Mouse (Mus musculus) lung, postnatal 10 days (tissue): ENCODE data around the gene Pax7.
A peak's percentile ranks its signal among the peaks of the same experiment; 100 is the strongest.

ENCODE experiments used
- DNase-seq: peaks from one replicate; pipeline ENCODE4 v3.0.0; 2021

Gene Pax7

DNA sequence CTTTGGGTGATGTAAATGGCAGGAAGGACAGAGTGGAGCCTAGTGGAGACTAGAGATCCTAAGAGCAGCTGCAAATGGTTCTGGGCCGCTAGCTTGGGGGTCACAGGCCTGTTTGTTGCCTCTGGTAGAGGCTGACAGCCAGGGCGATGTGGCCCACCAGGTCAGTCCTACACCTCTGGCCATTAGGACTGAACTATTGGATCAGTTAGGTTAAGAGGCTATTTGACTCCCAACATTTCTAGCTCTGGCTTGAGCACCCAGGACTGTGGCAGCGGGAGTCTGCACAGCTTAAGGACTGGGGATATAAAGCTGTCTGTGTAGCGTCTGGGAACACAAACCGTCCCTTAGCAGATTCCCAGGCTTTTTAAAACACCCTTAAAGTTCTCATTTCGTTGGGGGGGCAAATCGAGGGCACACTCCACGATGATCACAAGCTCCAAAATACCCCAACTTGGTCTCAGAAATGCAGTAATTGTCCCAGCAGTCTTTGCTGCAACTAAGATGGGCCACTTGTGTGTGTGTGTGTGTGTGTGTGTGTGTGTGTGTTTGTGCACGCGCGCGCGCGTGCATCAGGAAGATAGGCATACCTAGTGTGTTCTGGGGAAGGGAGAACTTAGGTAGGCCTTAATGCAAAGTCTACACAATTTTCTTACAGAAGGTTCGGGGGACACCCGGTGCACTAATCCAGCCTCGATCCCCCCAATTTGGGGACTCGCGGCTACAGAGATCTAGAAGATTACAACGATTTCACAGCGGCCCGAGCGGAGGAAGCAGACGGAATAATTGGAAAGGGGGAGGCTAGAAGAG lies 2.5 kb downstream of the Pax7 start:
- no peak for DNase-seq

- DNase-seq: no peak
Observed at GRCm38 (mm10) chr4:139830053-139830452, 3.3 kb downstream of the Pax7 start.

- no peak for DNase-seq
Observed at GRCm38 (mm10) chr4:139828871-139829590, 4.3 kb downstream of the Pax7 start.

DNA sequence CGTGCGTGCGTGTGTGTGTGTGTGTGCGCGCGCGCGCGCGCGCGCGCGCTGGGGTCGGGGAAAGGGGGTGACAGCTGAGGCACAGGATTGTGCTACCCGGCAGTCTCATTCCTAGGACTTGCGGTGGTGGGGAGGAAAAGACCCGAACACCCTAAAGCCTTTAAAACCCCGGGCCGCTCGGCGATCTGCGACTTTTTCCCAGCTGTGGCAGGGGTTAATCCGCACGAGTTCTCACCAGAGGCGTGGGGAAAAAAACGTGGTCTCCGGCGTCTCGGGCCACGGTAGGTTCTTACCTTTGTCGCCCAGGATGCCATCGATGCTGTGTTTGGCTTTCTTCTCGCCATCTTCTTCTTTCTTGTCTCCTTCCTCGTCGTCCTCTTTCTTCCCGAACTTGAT lies 5.0 kb downstream of the Pax7 start:
- no peak for DNase-seq

GRCm38 (mm10) chr4:139827501-139828282 lies 5.6 kb downstream of the Pax7 start:
- DNase-seq: no peak

GRCm38 (mm10) chr4:139826231-139826630 lies 7.1 kb downstream of the Pax7 start:
- DNase-seq: no peak

DNA sequence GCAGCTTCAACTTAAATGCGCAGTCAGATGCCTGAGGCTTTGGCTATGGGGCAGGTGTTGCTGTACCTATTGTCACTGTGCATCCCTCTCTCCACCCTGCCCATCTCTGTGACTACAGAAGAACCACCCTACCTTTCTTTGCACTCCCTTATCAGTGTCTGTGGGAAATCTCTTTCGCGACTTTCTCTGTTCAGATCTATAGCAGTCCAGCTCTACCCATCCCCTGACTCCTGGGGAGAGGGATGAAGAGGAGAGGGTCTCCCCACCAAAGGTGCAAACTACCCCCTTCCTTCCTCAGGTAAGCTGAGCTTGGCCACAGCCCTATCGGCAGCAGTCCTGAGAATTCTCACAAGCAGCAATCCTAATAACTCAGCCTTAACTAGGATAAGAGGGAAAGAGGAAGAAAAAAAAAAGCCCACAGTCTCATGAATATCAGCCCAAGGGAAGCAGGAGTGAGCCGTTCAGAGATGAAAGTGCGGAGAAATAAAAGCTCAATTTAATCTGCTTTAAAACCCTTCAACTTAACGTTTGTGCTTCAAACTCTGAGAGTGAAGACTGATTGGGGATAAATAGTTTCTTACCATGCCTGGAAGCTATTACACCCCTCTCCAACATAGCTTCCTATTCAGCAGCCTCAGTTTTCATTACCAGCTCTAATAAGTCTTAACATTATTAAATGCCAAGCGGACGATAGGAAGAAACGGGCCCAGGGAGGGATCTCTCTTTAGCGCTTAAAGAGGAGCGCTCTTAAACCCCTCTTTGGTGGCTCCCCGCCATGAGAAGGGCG lies 7.8 kb downstream of the Pax7 start:
- no peak for DNase-seq

DNA sequence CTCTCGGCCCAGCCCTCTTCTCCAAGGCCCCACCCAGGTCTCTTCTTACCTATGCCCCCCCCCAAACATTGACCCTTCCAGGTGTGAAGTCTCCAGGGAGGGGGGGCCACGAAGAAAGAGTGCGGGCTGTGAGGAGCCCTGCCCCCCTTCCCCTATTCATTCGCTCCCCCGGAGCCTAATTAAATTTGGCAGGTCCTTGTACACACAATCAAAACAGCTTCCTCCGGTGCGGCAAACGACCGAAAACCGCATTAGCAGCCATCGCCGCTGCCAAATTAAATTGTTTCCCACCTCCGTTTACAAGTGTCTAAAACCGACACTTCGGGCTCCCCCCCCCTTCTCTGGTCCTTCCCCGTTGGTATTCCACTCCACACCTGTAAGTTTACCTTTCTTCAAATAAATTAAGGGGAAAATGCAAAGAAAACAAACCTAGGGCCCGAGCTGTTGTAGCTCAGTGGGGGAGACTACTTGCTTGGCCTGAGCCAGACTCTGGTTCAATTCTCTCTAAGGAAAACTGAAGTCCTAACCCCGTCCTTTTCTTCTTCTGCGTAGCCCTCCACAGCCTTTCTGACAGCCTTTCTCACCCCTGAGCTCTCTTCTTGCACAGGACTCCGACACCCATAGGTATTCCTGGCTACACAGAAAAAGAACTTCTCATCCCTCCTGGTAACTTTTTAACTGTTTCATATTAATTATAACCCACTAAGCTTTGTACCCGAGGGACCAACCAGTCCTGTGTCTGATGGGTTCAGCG lies 8.6 kb downstream of the Pax7 start:
- DNase-seq: no peak

DNA sequence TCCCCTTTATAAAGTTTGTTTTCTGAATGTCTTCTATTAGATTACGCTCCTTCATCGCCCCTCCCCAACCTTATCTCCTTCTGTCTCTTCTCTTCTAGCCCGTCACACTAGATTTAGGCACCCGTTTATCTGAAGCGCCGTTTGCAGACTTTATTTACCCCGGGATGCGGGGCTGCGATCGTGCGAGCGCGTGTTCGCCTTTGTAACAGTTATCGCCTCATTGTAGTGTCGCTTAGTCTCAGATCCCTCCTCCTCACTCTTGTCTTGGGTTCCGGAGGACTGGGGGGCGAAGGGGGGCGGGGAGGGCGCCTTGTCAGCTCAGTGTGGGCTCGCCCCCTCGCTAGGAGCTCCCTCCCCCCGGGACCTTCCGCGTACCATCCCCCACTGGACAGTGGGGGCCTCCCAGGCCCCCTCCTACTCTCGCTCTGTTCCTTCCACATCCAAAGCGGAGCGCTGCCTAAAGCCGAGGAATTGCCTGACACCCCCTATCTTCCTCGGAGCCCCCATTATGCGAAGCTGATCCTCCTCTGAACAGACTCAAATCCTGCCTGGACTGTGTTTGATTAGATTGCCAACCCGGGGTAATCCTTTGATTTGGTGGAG lies 9.4 kb downstream of the Pax7 start:
- DNase-seq: no peak

DNA sequence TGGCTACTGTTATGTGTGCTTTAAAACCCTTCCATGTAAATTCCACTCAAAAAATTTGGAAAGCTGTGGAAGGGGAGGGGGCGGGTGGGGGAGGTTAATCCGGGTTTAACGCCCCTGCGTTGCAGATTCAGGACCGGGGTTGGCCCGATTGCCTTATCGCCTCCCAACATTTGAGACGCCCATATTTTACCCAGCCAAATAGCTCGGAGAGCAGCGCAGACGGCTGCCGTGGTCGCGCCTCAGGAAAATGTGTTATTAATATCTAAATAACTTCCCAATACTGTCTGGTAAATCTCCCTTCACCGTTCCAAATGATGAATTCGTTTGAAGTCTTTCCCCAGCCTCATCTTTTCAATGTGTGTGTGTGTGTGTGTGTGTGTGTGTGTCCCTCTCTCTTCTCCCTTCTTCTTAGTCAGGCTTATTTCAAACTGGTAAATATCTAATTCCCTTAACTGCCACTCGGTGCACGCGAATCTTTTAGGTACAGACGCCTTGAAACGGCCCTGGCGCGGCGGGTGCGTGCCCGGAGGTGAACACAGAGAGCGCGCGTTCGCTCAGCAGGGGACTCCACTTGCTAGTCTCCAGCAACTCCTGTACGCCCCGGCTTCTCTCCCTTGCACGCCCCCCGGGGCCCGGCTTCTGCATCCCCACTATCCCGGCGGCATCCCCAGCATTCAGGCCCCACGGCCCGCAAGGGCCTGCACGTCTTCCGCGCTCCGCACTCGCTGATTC lies 10.0 kb downstream of the Pax7 start:
- DNase-seq: no peak

DNA sequence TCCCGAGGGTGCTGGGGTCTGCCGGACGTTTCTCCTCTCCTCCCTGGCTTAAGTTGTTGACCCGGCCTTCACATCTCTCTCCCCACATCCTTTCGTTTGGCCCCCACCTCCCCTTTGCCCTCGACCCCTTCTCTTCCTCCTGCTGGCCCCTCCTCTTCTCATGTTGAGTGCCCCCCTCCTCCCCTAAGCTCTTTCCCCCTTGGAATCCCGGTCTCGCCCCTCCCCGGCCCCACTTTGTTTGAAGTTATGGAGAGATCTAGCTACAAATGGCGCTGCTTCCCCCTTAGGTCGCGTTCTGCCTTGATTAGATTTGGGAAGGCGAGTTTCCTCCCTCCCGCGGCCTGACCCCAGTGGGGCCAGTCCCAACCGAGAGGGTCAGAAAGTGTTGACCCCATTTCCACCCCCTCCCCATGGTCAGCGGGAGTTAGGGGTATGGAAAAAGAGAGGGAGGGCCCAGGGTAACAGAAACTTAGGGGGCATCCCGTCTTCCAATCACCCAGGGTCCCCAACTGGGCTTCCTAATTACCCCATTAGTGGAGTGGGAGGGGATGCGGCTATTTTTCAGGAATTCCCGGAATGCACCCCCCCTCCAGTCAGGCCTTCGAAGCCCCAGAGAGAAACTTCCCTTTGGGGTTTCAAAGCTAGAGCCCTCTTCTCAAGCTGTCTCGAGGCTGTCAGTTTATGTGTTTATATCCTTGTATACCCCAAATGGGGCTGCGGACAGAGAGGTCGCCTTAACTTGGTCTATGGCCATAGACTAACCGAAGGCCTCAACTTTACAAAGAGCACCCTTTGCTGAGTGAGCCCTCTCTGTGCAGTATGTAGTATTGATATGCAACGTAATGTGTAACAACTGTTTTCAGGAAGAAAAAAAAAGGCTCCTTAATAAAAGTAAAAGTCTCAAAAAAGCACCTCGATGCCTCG lies 10.9 kb downstream of the Pax7 start:
- DNase-seq: no peak

DNA sequence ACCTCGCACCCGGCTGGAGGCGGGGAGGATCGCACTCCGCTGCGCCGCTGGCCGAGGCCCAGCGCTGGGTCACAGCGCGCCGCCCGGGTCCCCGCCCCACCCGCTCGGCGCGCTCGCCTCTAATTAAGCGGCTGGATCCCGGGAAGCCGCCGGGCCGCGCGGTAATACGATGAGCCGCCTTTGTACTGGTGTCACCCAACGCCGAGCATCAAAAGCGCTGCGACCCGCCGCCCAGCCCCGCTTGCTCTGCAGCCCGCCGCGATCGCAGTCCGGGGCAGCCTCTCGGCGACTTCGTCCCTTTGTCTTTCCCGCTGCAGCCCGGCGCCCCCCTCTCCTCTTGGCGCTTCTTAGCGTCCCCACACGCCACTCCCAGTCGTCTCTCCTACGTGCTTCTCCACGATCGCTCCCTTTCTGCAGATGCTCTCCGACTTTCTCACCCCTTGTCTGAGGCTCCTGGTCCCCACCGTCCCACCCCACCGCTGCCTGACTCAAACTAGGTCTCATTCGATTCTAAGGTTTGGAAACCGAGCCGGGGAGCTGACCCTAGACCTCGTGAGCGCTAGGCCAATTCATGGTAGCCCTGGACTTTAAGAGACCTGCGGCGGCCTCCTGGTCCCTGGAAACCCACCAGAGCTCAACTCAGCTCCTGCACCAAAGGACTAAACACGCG lies 11.7 kb downstream of the Pax7 start:
- no peak for DNase-seq

DNA sequence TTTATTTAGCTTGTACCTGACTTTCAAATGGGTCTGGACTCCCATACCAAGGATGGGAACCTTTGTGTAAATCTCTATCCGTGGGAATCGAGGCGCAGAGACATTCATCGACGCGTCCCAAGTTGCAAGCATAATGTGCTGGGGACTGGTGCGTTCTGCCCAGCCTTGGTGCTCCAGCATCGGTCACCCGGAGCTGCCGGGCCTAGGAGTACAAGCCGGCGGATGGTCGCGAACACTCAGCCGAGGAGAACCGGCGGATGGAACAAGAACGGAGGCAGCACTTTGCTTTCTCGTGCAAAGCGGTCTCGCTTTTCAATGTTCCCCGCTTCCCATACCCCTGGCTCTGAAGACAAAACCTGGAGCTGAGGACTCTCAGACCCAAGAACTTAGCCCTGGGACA lies 12.3 kb downstream of the Pax7 start:
- no peak for DNase-seq

- no peak for DNase-seq
Observed at GRCm38 (mm10) chr4:139819411-139820030, 13.8 kb downstream of the Pax7 start.

DNA sequence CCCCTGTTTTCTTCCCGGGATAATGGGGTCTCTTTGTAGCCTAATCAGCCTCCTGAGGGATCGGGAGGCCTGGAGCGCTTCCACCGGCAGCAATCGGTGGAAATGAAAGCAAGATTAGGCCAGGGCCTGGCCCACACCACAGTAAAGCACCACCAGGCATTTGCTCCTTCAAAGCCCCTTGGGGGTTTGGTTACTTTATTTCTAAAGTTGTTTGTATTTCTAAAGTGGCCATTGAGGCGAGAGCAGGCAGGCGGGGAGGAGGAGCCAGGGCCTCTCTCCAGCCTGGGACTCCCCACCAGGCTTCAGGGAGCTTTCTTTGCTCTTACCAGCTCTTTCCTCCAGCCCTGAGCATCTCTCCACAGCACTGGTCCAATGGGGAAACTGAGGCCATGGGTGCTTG lies 15.2 kb downstream of the Pax7 start:
- DNase-seq: peak; percentile 25

DNA sequence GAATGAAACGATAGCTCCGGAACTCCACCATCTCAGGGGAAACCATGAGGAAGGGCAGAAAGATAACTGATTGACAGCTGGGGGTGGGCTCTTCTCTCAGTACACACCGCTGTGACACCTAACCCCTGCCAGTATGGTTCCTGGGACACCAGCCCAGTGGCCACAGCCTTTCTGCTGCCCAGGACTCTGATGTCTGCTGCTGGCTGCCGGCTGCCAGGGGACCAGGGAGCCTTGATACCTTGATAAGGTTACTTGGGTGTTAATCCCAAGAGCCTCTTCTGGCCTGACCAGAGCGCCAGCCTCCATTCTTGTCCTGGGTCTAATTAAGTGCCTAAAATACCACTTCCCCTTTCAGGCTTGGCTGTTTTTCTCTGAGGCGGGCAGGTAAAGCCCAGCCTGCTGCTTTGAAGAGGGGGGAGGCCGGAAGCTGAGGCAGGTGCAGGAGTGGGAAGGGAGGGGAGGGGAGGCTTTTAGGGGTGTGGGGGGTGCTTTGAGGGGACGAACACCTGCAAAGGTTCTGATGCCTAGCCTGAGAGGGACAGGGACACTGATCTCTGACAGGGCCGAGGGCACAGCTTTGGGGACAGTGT lies 19.9 kb downstream of the Pax7 start:
- no peak for DNase-seq

GRCm38 (mm10) chr4:139811901-139812300 lies 21.4 kb downstream of the Pax7 start:
- no peak for DNase-seq

- no peak for DNase-seq
Observed at GRCm38 (mm10) chr4:139811475-139811874, 21.9 kb downstream of the Pax7 start.
